ENCODE assay signal across 8 mouse cellular contexts in genomic region chr15:3996267-3997010, GRCm38 (mm10). TPM values are rescaled to one million over a fixed set of nuclear protein-coding genes. Genes with fewer than 3 reads are reported as not detected.
DNase-seq lines count a peak whose midpoint lies in the region; ATAC-seq and TF ChIP-seq lines count a peak whose summit lies in the region.

No protein-coding gene starts in this region.

- H3K9ac ChIP-seq in hindbrain, embryonic 11.5 days (ENCODE audit: low read depth, low read length): peak overlapping the region; percentile 57
- peak overlapping the region; percentile 52 for H3K9ac ChIP-seq in midbrain, embryonic 12.5 days (replicated peaks)

- no peak for DNase-seq in kidney, adult 2 months
- no peak for DNase-seq in kidney, postnatal 25 days
- DNase-seq in ZHBTc4 (ENCODE audit: low read depth, low spot score): peak; percentile 72
- DNase-seq in hindbrain, embryonic 11.5 days (ENCODE audit: low spot score): no peak
- no peak for DNase-seq in right cerebral cortex, adult 2 months (ENCODE audit: low spot score in 2 of 2)
- no peak for DNase-seq in ovary, postnatal 10 days (ENCODE audit: low spot score)

- TF ChIP-seq CTCF in kidney, adult 2 months (conservative IDR thresholded peaks at IDR 0.05; ENCODE audit: insufficient read depth, insufficient read length, low read depth, low read length): no peak

- H3K4me1 ChIP-seq in kidney, adult 2 months (ENCODE audit: control insufficient read depth, insufficient read depth, low read length): no peaks in the 10 kb centered on the region; the same call in 1 of the 2 replicates
- H3K4me1 ChIP-seq in hindbrain, embryonic 11.5 days (replicated peaks; ENCODE audit: control insufficient read depth, insufficient read depth, low read length): no peaks in the 10 kb centered on the region
- H3K4me1 ChIP-seq in midbrain, embryonic 12.5 days: peaks cover 11% of the 10 kb centered on the region

- H3K4me2 ChIP-seq in hindbrain, embryonic 11.5 days (replicated peaks; ENCODE audit: low read depth, low read length): peak overlapping the region; percentile 57
- H3K4me2 ChIP-seq in midbrain, embryonic 12.5 days (replicated peaks): peak overlapping the region; percentile 66

- no peaks in the 10 kb centered on the region for H3K27me3 ChIP-seq in kidney, adult 2 months (replicated peaks; ENCODE audit: control insufficient read depth, insufficient read depth, low read length)
- no peaks in the 10 kb centered on the region for H3K27me3 ChIP-seq in hindbrain, embryonic 11.5 days (ENCODE audit: control insufficient read depth, insufficient read depth, low read length)
- H3K27me3 ChIP-seq in midbrain, embryonic 12.5 days: no peaks in the 10 kb centered on the region

- H3K9me3 ChIP-seq in hindbrain, embryonic 11.5 days (ENCODE audit: control insufficient read depth, low read length): no peaks in the 10 kb centered on the region
- H3K9me3 ChIP-seq in midbrain, embryonic 12.5 days: no peaks in the 10 kb centered on the region

- WGBS in kidney, adult 2 months: 11% methylated on average over 14 of the region's 14 CpGs
- 26% methylated on average over 14 of the region's 14 CpGs for WGBS in hindbrain, embryonic 11.5 days
- WGBS in midbrain, embryonic 12.5 days: 22% methylated on average over 14 of the region's 14 CpGs

- H3K27ac ChIP-seq in kidney, adult 2 months (ENCODE audit: insufficient read depth, low read depth, low read length): peak overlapping the region; percentile 99
- peak overlapping the region; percentile 47; the same call in 1 of the 2 replicates for H3K27ac ChIP-seq in hindbrain, embryonic 11.5 days (ENCODE audit: low read depth, low read length)
- peak overlapping the region; percentile 78 for H3K27ac ChIP-seq in midbrain, embryonic 12.5 days (replicated peaks)

- peak overlapping the region; percentile 66 for H3K4me3 ChIP-seq in kidney, adult 2 months (ENCODE audit: insufficient read depth, low read depth, low read length)
- peak overlapping the region; percentile 72 for H3K4me3 ChIP-seq in hindbrain, embryonic 11.5 days (ENCODE audit: low read depth, low read length)
- peak overlapping the region; percentile 69 for H3K4me3 ChIP-seq in midbrain, embryonic 12.5 days

- no peak for TF ChIP-seq POLR2A in kidney, adult 2 months (IDR thresholded peaks at IDR 0.05; ENCODE audit: low read depth, low read length)

- no peak for ATAC-seq in hindbrain, embryonic 11.5 days (ENCODE audit: low FRiP score)
- no peak; the same call in 1 of the 2 replicates for ATAC-seq in midbrain, embryonic 12.5 days (ENCODE audit: low FRiP score, low read depth)
- ATAC-seq in activated CD4-positive, CD25-positive, alpha-beta regulatory T cell, adult 4 months: no peak

- H3K36me3 ChIP-seq in kidney, adult 2 months (ENCODE audit: control insufficient read depth, insufficient read depth, low read length): peaks cover 3% of the 10 kb centered on the region
- 0 out of 2 replicates have a peak, but pooled peaks cover 3% of the 10 kb centered on the region for H3K36me3 ChIP-seq in hindbrain, embryonic 11.5 days (ENCODE audit: control insufficient read depth, insufficient read depth, low read length)
- H3K36me3 ChIP-seq in midbrain, embryonic 12.5 days: peaks cover 7% of the 10 kb centered on the region

RNA-seq across cellular contexts. Expression of gene AW549877, which starts 0.9 kb away (rescaled TPM):
- polyA plus RNA-seq in kidney, adult 2 months (2012; rRNA removed): 15.3 and 20.5 TPM in 2 replicates
- 57.9 and 66.7 TPM in 2 replicates for polyA plus RNA-seq in hindbrain, embryonic 11.5 days (2014; fragmentation: Nextera tagmentation; extraction: Ambion mirVana)
- polyA plus RNA-seq in midbrain, embryonic 12.5 days (2016; fragmentation: Nextera tagmentation; extraction: Ambion mirVana): 60.1 and 69.3 TPM in 2 replicates
- polyA plus RNA-seq in activated CD4-positive, CD25-positive, alpha-beta regulatory T cell, adult 4 months (2017; shearing (Covaris generic)): 10 to 100 TPM; 26.7 to 29.1 TPM

RNA-seq across cellular contexts. Expression of gene Fbxo4, which starts 17.1 kb away (rescaled TPM):
- 8.8 and 10.7 TPM in 2 replicates for polyA plus RNA-seq in kidney, adult 2 months (2012; rRNA removed)
- 6.6 and 8.1 TPM in 2 replicates for polyA plus RNA-seq in hindbrain, embryonic 11.5 days (2014; fragmentation: Nextera tagmentation; extraction: Ambion mirVana)
- 6.6 and 7.8 TPM in 2 replicates for polyA plus RNA-seq in midbrain, embryonic 12.5 days (2016; fragmentation: Nextera tagmentation; extraction: Ambion mirVana)
- 1 to 10 TPM; 4.5 to 8.7 TPM for polyA plus RNA-seq in activated CD4-positive, CD25-positive, alpha-beta regulatory T cell, adult 4 months (2017; shearing (Covaris generic))

RNA-seq across cellular contexts. Expression of gene Oxct1, which starts 29.7 kb away (rescaled TPM):
- 401 and 425 TPM in 2 replicates for polyA plus RNA-seq in kidney, adult 2 months (2012; rRNA removed)
- polyA plus RNA-seq in hindbrain, embryonic 11.5 days (2014; fragmentation: Nextera tagmentation; extraction: Ambion mirVana): 183 and 196 TPM in 2 replicates
- polyA plus RNA-seq in midbrain, embryonic 12.5 days (2016; fragmentation: Nextera tagmentation; extraction: Ambion mirVana): 187 and 201 TPM in 2 replicates
- 10 to 100 TPM; 76.3 to 80.9 TPM for polyA plus RNA-seq in activated CD4-positive, CD25-positive, alpha-beta regulatory T cell, adult 4 months (2017; shearing (Covaris generic))

Comparison
In these comparisons a context has a peak if more than half of its experiments do, and no peak if none do; other contexts are left out.
1. H3K27ac ChIP-seq: peak in every context shown above with its lines; median percentile 99 in kidney, adult 2 months; 78 in midbrain, embryonic 12.5 days; 47 in hindbrain, embryonic 11.5 days.